Mouse (Mus musculus): ENCODE data around the gene Usp2.

DNA sequence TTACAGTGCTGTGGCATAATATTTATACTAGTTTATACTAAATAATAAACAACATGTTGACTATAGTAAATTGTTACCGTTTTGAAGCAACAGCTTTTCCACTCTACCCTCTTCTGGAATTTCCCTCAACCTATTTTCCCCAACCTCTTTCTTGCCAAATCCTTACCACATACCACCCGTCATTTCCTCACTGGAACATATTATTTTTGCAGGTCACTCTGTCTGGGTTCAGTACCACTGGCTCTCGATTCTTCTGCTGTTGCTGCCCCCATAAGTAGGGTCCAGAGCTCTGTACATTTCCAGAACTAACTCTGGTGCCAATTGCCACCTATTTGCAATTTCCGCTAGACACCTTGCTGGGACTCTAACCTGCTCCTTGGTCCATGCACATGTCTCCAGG is 34.9 kb upstream of the Usp2 start:
- TF ChIP-seq POLR2A (IDR thresholded peaks at IDR 0.05; ENCODE audit: control insufficient read depth, low read depth, low read length) (no peak), CTCF (IDR thresholded peaks at IDR 0.05; ENCODE audit: control insufficient read depth, insufficient read depth, insufficient replicate concordance, low read depth, low read length) (no peak)
